Mouse (Mus musculus) liver, embryonic 14.5 days (tissue): ENCODE measurements at regions not wholly inside any gene's neighbourhood (a gene's known extent, or its start where the extent isn't known, plus 50 kb on each side); places are given as distances from the start of the nearest gene placed in this dataset.

Source experiments
- ATAC-seq: fragments of 200-750 bp; cut with Nextera tagmentation; 2 replicates; pipeline ENCODE4 v1.8.0; 2017; ENCODE audit warnings: moderate number of reproducible peaks, mild to moderate bottlenecking, moderate library complexity; ENCODE audit not compliant: insufficient read depth
- DNase-seq, 3 experiments: peaks; one replicate each; pipeline ENCODE4 v3.0.0-alpha.2; 2012 to 2013; ENCODE audit warnings: low read depth in 3 of 3, low spot score in 3 of 3
- H3K27ac ChIP-seq: fragments of 300-500 bp; sonication (generic); 2 replicates; pipeline ENCODE4 v1.5.1; 2014; ENCODE audit warnings: moderate library complexity, mild to moderate bottlenecking, control low read depth, inconsistent platforms
- H3K27me3 ChIP-seq: fragments of 300-500 bp; sonication (generic); 2 replicates; pipeline ENCODE4 v1.6.1; 2014; ENCODE audit warnings: mild to moderate bottlenecking, low read length, moderate library complexity; ENCODE audit not compliant: control insufficient read depth, insufficient read depth
- H3K36me3 ChIP-seq: fragments of 300-500 bp; sonication (generic); replicated peaks from 2 replicates; pipeline ENCODE4 v1.6.1; 2014; ENCODE audit warnings: low read depth; ENCODE audit not compliant: control insufficient read depth, insufficient read depth
- H3K4me1 ChIP-seq, 2 experiments: fragments of 200-500 bp in 1 of 2; fragments of 300-500 bp in 1 of 2; sonication (generic) in 1 of 2; replicated peaks; 2 replicates each; pipeline ENCODE4 v1.6.1; 2012 to 2014; ENCODE audit warnings: antibody characterized with exemption in 1 of 2, inconsistent platforms in 1 of 2, low read length in 1 of 2; ENCODE audit not compliant: control insufficient read depth in 2 of 2, insufficient read depth in 2 of 2
- H3K4me2 ChIP-seq: fragments of 300-500 bp; sonication (generic); 2 replicates; pipeline ENCODE4 v1.6.1; 2014; ENCODE audit warnings: low read depth, mild to moderate bottlenecking, control low read depth, moderate library complexity
- H3K4me3 ChIP-seq, 2 experiments: fragments of 200-500 bp in 1 of 2; fragments of 300-500 bp in 1 of 2; sonication (generic) in 1 of 2; 2 replicates each; pipeline ENCODE4 v1.5.1; 2012 to 2014; ENCODE audit warnings: low read depth in 2 of 2, low read length in 2 of 2, mild to moderate bottlenecking in 2 of 2, control low read depth in 1 of 2, inconsistent platforms in 1 of 2, moderate library complexity in 1 of 2; ENCODE audit not compliant: insufficient read depth in 1 of 2
- H3K9ac ChIP-seq: fragments of 300-500 bp; sonication (generic); replicated peaks from 2 replicates; pipeline ENCODE4 v1.6.1; 2014; ENCODE audit warnings: mild to moderate bottlenecking, control low read depth, moderate library complexity
- H3K9me3 ChIP-seq: fragments of 300-500 bp; sonication (generic); 2 replicates; pipeline ENCODE4 v1.6.1; 2016; ENCODE audit warnings: low read length, mixed read lengths; ENCODE audit not compliant: control insufficient read depth
- CTCF ChIP-seq: IDR thresholded peaks from 2 replicates; pipeline ENCODE4 v1.5.1; 2016; ENCODE audit warnings: antibody characterized with exemption, low read depth, control low read depth
- EP300 ChIP-seq: IDR thresholded peaks from 2 replicates; pipeline ENCODE4 v1.6.1; 2016; ENCODE audit warnings: antibody characterized with exemption, low read depth
- WGBS: fragments of 180-500 bp; shearing (Covaris S2); extraction: QIAGEN DNeasy Blood & Tissue Kit; methylation state at CpG from one replicate; pipeline ENCODE4 v1.1.7; 2014; ENCODE audit not compliant: insufficient replicate concordance; 5-methylcytosine and 5-hydroxymethylcytosine counted together

GRCm38 (mm10) chr3:34196451-34197162, 115.5 kb upstream of the Dnajc19 start:
- H3K27ac ChIP-seq = no peak overlapping the region
- H3K9me3 ChIP-seq = no peaks in the 10 kb centered on the region
- TF ChIP-seq EP300 = no peak
- TF ChIP-seq CTCF = no peak
- H3K4me1 ChIP-seq = no peaks in the 10 kb centered on the region
- H3K4me3 ChIP-seq = no peak overlapping the region
- DNase-seq (no peak), ATAC-seq (no peak)
- no peak overlapping the region for H3K9ac ChIP-seq
- no peak overlapping the region for H3K4me2 ChIP-seq
- 28% methylated on average over 22 of the region's 22 CpGs for WGBS
- no peaks in the 10 kb centered on the region for H3K27me3 ChIP-seq
- no peaks in the 10 kb centered on the region for H3K36me3 ChIP-seq

DNA sequence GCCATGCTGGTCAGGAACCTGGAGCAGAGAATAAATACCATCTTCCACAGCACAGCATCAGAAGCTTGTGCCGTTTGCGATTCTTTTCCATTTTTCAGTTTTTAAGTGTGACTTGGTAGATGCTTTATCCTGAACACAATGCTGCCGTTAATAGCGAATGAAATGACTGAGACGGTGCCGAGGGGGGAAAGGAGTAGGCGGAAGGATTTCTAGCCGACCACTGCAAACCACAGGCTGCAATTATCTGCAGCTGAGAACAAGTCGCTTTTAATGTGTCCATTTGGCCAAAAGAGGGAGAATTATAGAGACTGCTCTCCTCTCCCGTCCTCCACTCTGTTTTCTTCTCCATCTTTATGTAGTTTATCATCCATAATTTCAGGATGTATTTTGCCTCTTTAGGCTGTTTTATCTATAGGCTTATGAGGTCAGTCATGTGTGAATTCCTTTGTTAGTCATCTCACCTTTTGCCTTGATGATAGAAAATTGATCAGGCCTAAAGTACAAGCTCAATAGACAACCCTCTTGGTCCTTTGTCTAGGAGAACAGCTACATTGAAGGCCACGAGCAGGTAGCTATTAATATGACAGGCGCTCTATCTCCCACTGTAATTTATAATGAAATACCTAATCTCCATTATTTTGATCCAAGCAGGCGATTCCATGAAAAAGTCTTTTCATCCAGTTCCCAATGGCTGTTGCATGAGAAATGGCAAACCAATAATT, 114.8 kb upstream of the Dnajc19 start:
- ATAC-seq = no peak
- H3K4me3 ChIP-seq = no peak overlapping the region
- H3K4me1 ChIP-seq = no peaks in the 10 kb centered on the region
- H3K9me3 ChIP-seq = no peaks in the 10 kb centered on the region
- 48% methylated on average over 13 of the region's 13 CpGs for WGBS
- no peaks in the 10 kb centered on the region for H3K36me3 ChIP-seq
- H3K27me3 ChIP-seq = no peaks in the 10 kb centered on the region
- no peak for DNase-seq
- TF ChIP-seq EP300 (no peak), CTCF (no peak)
- no peak overlapping the region for H3K27ac ChIP-seq
- no peak overlapping the region for H3K4me2 ChIP-seq
- no peak overlapping the region for H3K9ac ChIP-seq

DNA sequence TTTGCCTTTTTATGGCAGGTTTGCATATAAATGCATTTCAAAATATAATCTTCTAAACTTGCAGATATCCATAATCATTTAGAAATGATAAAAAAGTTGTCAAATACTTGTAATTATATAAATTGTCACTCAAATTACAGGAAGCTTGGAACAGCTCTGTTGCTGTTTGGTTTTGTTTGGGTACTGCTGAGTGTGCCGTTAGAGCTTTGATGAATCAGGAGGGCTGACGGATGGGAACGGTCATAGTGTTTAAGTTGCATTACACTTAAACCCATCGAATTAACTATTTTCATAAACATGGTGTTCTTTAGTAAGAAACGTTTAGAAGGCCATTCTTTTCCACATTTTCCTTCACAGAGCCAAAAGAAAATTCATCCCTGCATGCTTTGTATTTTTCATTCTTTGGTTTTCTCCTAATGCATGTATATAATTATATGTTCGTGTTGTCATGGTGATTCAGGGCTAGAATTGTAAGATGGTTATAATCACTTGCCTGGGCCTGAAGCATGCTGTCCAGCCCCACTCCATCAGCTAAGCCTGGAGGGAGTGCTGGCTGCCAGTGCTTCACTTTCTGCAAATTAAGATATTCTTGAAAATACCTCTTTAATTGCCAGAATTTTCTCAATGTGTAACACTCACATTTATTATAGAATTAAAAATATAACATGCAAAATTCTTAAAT, 92.4 kb upstream of the Dnajc19 start:
- no peaks in the 10 kb centered on the region for H3K9me3 ChIP-seq
- H3K4me3 ChIP-seq = no peak overlapping the region
- no peak overlapping the region for H3K9ac ChIP-seq
- no peak overlapping the region for H3K4me2 ChIP-seq
- H3K27me3 ChIP-seq = no peaks in the 10 kb centered on the region
- H3K36me3 ChIP-seq = no peaks in the 10 kb centered on the region
- H3K4me1 ChIP-seq = no peaks in the 10 kb centered on the region
- no peak for TF ChIP-seq EP300
- TF ChIP-seq CTCF = no peak
- H3K27ac ChIP-seq = no peak overlapping the region
- DNase-seq = no peak
- no peak for ATAC-seq
- 63% methylated on average over 6 of the region's 6 CpGs for WGBS

- H3K4me1 ChIP-seq = no peaks in the 10 kb centered on the region
- DNase-seq = no peak
- ATAC-seq = no peak
- H3K9me3 ChIP-seq = no peaks in the 10 kb centered on the region
- no peak for TF ChIP-seq EP300
- no peak for TF ChIP-seq CTCF
- no peaks in the 10 kb centered on the region for H3K27me3 ChIP-seq
- no peak overlapping the region for H3K4me3 ChIP-seq
- no peaks in the 10 kb centered on the region for H3K36me3 ChIP-seq
- 62% methylated on average over 4 of the region's 4 CpGs for WGBS
- no peak overlapping the region for H3K27ac ChIP-seq
- no peak overlapping the region for H3K9ac ChIP-seq
- H3K4me2 ChIP-seq = no peak overlapping the region
Measured at GRCm38 (mm10) chr3:34172899-34173298, 91.8 kb upstream of the Dnajc19 start.

DNA sequence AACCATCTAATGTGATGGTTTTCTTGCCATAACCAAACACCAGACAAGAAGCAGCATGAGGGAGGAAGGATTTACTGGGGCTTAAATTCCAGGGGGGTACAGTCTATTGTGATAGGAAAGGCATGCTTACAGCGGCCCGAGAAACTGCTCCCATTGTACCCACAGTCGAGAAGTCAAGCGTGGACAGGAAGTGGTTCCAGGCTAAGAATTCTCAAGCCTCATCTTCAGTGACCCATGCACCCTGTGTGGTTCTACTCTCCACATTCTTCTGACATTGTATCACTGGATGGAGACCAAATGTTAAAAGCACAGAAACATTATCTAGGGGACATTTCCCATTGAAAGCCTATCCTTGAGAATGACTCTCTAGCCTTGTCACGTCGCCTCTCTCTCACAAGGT, 90.8 kb upstream of the Dnajc19 start:
- ATAC-seq (no peak), DNase-seq (no peak)
- Histone ChIP-seq H3K4me3 (no peak overlapping the region), H3K27me3 (no peaks in the 10 kb centered on the region), H3K4me2 (no peak overlapping the region), H3K9me3 (no peaks in the 10 kb centered on the region), H3K27ac (no peak overlapping the region), H3K9ac (no peak overlapping the region), H3K4me1 (no peaks in the 10 kb centered on the region), H3K36me3 (no peaks in the 10 kb centered on the region)
- 42% methylated on average over 6 of the region's 6 CpGs for WGBS
- TF ChIP-seq CTCF = no peak
- TF ChIP-seq EP300 = no peak
